Mouse (Mus musculus): ENCODE data around the gene Man2b2. TPM values are rescaled to one million over a fixed set of nuclear protein-coding genes. Genes with fewer than 3 reads are reported as not detected.

Gene Man2b2
- polyA plus RNA-seq, 1 experiment from 2014 or later: 7.2 TPM

- no peaks in the 10 kb centered on the region for H3K36me3 ChIP-seq (ENCODE audit: control insufficient read depth, insufficient read depth)
- H3K9ac ChIP-seq (replicated peaks; ENCODE audit: low read depth, low read length): no peak overlapping the region
- no peak overlapping the region for H3K4me3 ChIP-seq (replicated peaks; ENCODE audit: low read length)
- H3K4me2 ChIP-seq (ENCODE audit: low read length): no peak overlapping the region
- no peak overlapping the region for H3K27ac ChIP-seq (ENCODE audit: low read length)
- H3K27me3 ChIP-seq (replicated peaks; ENCODE audit: control insufficient read depth, insufficient read depth, low read length): no peaks in the 10 kb centered on the region
- H3K9me3 ChIP-seq (ENCODE audit: control insufficient read depth, low read length): no peaks in the 10 kb centered on the region
- H3K4me1 ChIP-seq (replicated peaks; ENCODE audit: control insufficient read depth, insufficient read depth, low read length): peaks cover 9% of the 10 kb centered on the region
- no peak for ATAC-seq
- WGBS: 90% methylated on average over 9 of the region's 9 CpGs
Observed at GRCm38 (mm10) chr5:36791861-36792260, 38.6 kb downstream of the Man2b2 start.

- no peak overlapping the region for H3K27ac ChIP-seq (ENCODE audit: low read length)
- H3K36me3 ChIP-seq (ENCODE audit: control insufficient read depth, insufficient read depth): no peaks in the 10 kb centered on the region
- no peaks in the 10 kb centered on the region for H3K9me3 ChIP-seq (ENCODE audit: control insufficient read depth, low read length)
- no peaks in the 10 kb centered on the region for H3K27me3 ChIP-seq (replicated peaks; ENCODE audit: control insufficient read depth, insufficient read depth, low read length)
- H3K4me2 ChIP-seq (ENCODE audit: low read length): no peak overlapping the region
- no peak overlapping the region for H3K4me3 ChIP-seq (replicated peaks; ENCODE audit: low read length)
- no peak for ATAC-seq
- no peaks in the 10 kb centered on the region for H3K4me1 ChIP-seq (replicated peaks; ENCODE audit: control insufficient read depth, insufficient read depth, low read length)
- no peak overlapping the region for H3K9ac ChIP-seq (replicated peaks; ENCODE audit: low read depth, low read length)
- 95% methylated on average over 5 of the region's 5 CpGs for WGBS
Observed at GRCm38 (mm10) chr5:36786052-36786451, 44.4 kb downstream of the Man2b2 start.

GRCm38 (mm10) chr5:36779512-36779911 is 50.9 kb downstream of the Man2b2 start:
- ATAC-seq: no peak
- Histone ChIP-seq H3K9me3 (ENCODE audit: control insufficient read depth, low read length) (no peaks in the 10 kb centered on the region), H3K27me3 (replicated peaks; ENCODE audit: control insufficient read depth, insufficient read depth, low read length) (no peaks in the 10 kb centered on the region), H3K27ac (ENCODE audit: low read length) (no peak overlapping the region), H3K4me2 (ENCODE audit: low read length) (no peak overlapping the region), H3K4me3 (replicated peaks; ENCODE audit: low read length) (no peak overlapping the region), H3K36me3 (ENCODE audit: control insufficient read depth, insufficient read depth) (no peaks in the 10 kb centered on the region), H3K9ac (replicated peaks; ENCODE audit: low read depth, low read length) (no peak overlapping the region), H3K4me1 (replicated peaks; ENCODE audit: control insufficient read depth, insufficient read depth, low read length) (no peaks in the 10 kb centered on the region)
- 82% methylated on average over 2 of the region's 2 CpGs for WGBS

- 96% methylated on average over 1 of the region's 2 CpGs for WGBS
- Histone ChIP-seq H3K4me1 (replicated peaks; ENCODE audit: control insufficient read depth, insufficient read depth, low read length) (no peaks in the 10 kb centered on the region), H3K4me2 (ENCODE audit: low read length) (no peak overlapping the region), H3K4me3 (replicated peaks; ENCODE audit: low read length) (no peak overlapping the region), H3K9me3 (ENCODE audit: control insufficient read depth, low read length) (no peaks in the 10 kb centered on the region), H3K9ac (replicated peaks; ENCODE audit: low read depth, low read length) (no peak overlapping the region), H3K36me3 (ENCODE audit: control insufficient read depth, insufficient read depth) (no peaks in the 10 kb centered on the region), H3K27ac (ENCODE audit: low read length) (no peak overlapping the region), H3K27me3 (replicated peaks; ENCODE audit: control insufficient read depth, insufficient read depth, low read length) (no peaks in the 10 kb centered on the region)
- ATAC-seq: no peak
Observed at GRCm38 (mm10) chr5:36778901-36779300, 51.6 kb downstream of the Man2b2 start.

GRCm38 (mm10) chr5:36777186-36777585 is 53.3 kb downstream of the Man2b2 start:
- 0% methylated on average over 2 of the region's 2 CpGs for WGBS
- no peaks in the 10 kb centered on the region for H3K4me1 ChIP-seq (replicated peaks; ENCODE audit: control insufficient read depth, insufficient read depth, low read length)
- no peak overlapping the region for H3K4me3 ChIP-seq (replicated peaks; ENCODE audit: low read length)
- H3K27me3 ChIP-seq (replicated peaks; ENCODE audit: control insufficient read depth, insufficient read depth, low read length): no peaks in the 10 kb centered on the region
- no peak overlapping the region for H3K27ac ChIP-seq (ENCODE audit: low read length)
- no peaks in the 10 kb centered on the region for H3K9me3 ChIP-seq (ENCODE audit: control insufficient read depth, low read length)
- no peak for ATAC-seq
- no peaks in the 10 kb centered on the region for H3K36me3 ChIP-seq (ENCODE audit: control insufficient read depth, insufficient read depth)
- H3K4me2 ChIP-seq (ENCODE audit: low read length): no peak overlapping the region
- no peak overlapping the region for H3K9ac ChIP-seq (replicated peaks; ENCODE audit: low read depth, low read length)

- Histone ChIP-seq H3K9ac (replicated peaks; ENCODE audit: low read depth, low read length) (no peak overlapping the region), H3K4me2 (ENCODE audit: low read length) (no peak overlapping the region), H3K27ac (ENCODE audit: low read length) (no peak overlapping the region), H3K4me1 (replicated peaks; ENCODE audit: control insufficient read depth, insufficient read depth, low read length) (no peaks in the 10 kb centered on the region), H3K9me3 (ENCODE audit: control insufficient read depth, low read length) (no peaks in the 10 kb centered on the region), H3K4me3 (replicated peaks; ENCODE audit: low read length) (no peak overlapping the region), H3K27me3 (replicated peaks; ENCODE audit: control insufficient read depth, insufficient read depth, low read length) (no peaks in the 10 kb centered on the region), H3K36me3 (ENCODE audit: control insufficient read depth, insufficient read depth) (no peaks in the 10 kb centered on the region)
- 26% methylated on average over 9 of the region's 9 CpGs for WGBS
- no peak for ATAC-seq
Observed at GRCm38 (mm10) chr5:36776021-36776575, 54.4 kb downstream of the Man2b2 start.

- no peak overlapping the region for H3K9ac ChIP-seq (replicated peaks; ENCODE audit: low read depth, low read length)
- WGBS: 95% methylated on average over 2 of the region's 2 CpGs
Observed at GRCm38 (mm10) chr5:36775317-36775716, 55.1 kb downstream of the Man2b2 start.

GRCm38 (mm10) chr5:36772586-36772985 is 57.9 kb downstream of the Man2b2 start:
- Histone ChIP-seq H3K9ac (replicated peaks; ENCODE audit: low read depth, low read length) (no peak overlapping the region), H3K36me3 (ENCODE audit: control insufficient read depth, insufficient read depth) (no peaks in the 10 kb centered on the region), H3K4me1 (replicated peaks; ENCODE audit: control insufficient read depth, insufficient read depth, low read length) (peaks cover 2% of the 10 kb centered on the region), H3K4me2 (ENCODE audit: low read length) (no peak overlapping the region), H3K27ac (ENCODE audit: low read length) (no peak overlapping the region), H3K27me3 (replicated peaks; ENCODE audit: control insufficient read depth, insufficient read depth, low read length) (no peaks in the 10 kb centered on the region), H3K4me3 (replicated peaks; ENCODE audit: low read length) (no peak overlapping the region), H3K9me3 (ENCODE audit: control insufficient read depth, low read length) (no peaks in the 10 kb centered on the region)
- ATAC-seq: no peak
- 79% methylated on average over 5 of the region's 5 CpGs for WGBS

More at GRCm38 (mm10) chr5:36775317-36775716, 55.1 kb downstream of the Man2b2 start:
- ATAC-seq: no peak
- no peaks in the 10 kb centered on the region for H3K9me3 ChIP-seq (ENCODE audit: control insufficient read depth, low read length)
- H3K4me1 ChIP-seq (replicated peaks; ENCODE audit: control insufficient read depth, insufficient read depth, low read length): no peaks in the 10 kb centered on the region
- no peak overlapping the region for H3K27ac ChIP-seq (ENCODE audit: low read length)
- H3K36me3 ChIP-seq (ENCODE audit: control insufficient read depth, insufficient read depth): no peaks in the 10 kb centered on the region
- H3K27me3 ChIP-seq (replicated peaks; ENCODE audit: control insufficient read depth, insufficient read depth, low read length): no peaks in the 10 kb centered on the region
- H3K4me2 ChIP-seq (ENCODE audit: low read length): no peak overlapping the region
- H3K4me3 ChIP-seq (replicated peaks; ENCODE audit: low read length): no peak overlapping the region

- Histone ChIP-seq H3K36me3 (ENCODE audit: control insufficient read depth, insufficient read depth) (no peaks in the 10 kb centered on the region), H3K9ac (replicated peaks; ENCODE audit: low read depth, low read length) (no peak overlapping the region), H3K4me3 (replicated peaks; ENCODE audit: low read length) (no peak overlapping the region), H3K4me2 (ENCODE audit: low read length) (no peak overlapping the region), H3K9me3 (ENCODE audit: control insufficient read depth, low read length) (no peaks in the 10 kb centered on the region), H3K27me3 (replicated peaks; ENCODE audit: control insufficient read depth, insufficient read depth, low read length) (no peaks in the 10 kb centered on the region), H3K27ac (ENCODE audit: low read length) (no peak overlapping the region), H3K4me1 (replicated peaks; ENCODE audit: control insufficient read depth, insufficient read depth, low read length) (peaks cover 11% of the 10 kb centered on the region)
- WGBS: 50% methylated on average over 3 of the region's 3 CpGs
- no peak for ATAC-seq
Observed at GRCm38 (mm10) chr5:36769603-36770002, 60.9 kb downstream of the Man2b2 start.
